36 mouse cellular contexts compared by ENCODE assay signal in the genomic region with DNA sequence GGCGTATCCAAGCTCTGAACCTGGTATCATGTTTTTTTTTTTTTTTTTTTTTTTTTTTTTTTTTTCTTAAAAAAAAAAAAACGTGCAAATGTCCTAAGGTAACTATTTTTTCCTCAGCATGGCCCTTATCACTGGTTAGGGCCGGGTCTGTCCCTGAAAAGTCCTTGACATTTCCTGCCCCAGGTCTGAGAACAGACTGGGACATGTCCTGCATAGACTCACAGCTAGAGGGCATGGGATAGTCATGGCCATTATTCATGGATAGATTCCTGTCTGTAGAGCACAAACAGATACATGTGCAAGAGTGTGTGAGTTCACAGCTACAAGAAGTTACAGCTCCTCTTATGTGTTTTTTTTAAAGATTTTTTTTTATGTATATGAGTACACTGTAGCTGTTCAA. TPM values are rescaled to one million over a fixed set of nuclear protein-coding genes. Genes with fewer than 3 reads are reported as not detected.
A peak's percentile ranks its signal among the peaks of the same experiment; 100 is the strongest.
DNase-seq lines count a peak whose midpoint lies in the region; ATAC-seq and TF ChIP-seq lines count a peak whose summit lies in the region.
"Had no signal": no experiment of that assay in that cellular context is flagged by ENCODE, and none has a peak within 500 bp of the region (broad histone marks: within the 10 kb centered on the region; RNA-seq: fewer than 3 reads in every experiment).

No protein-coding gene starts in this region.

- intact Hi-C loops in heart, adult 2 months (cut with DNase I), result loop anchor here (10.0 kb wide), 1 partner anchor 86 kb away; no protein-coding TSS in a partner anchor
- intact Hi-C loops in heart, postnatal 10 days (cut with DNase I), result loop anchor here (5.0 kb wide), 1 partner anchor 89 kb away; no protein-coding TSS in a partner anchor

- H3K9ac ChIP-seq in heart, adult 2 months (ENCODE audit: low read depth, low read length), result no peak overlapping the region
- no peak overlapping the region for H3K9ac ChIP-seq in kidney, postnatal 0 days (ENCODE audit: low read depth, low read length)
- no peak overlapping the region for H3K9ac ChIP-seq in MEL (ENCODE audit: control insufficient read depth, low read depth, low read length, poor library complexity, severe bottlenecking)
- no peak overlapping the region for H3K9ac ChIP-seq in stomach, postnatal 0 days (ENCODE audit: low read length)
- H3K9ac ChIP-seq: embryonic facial prominence, embryonic 12.5 days; heart, embryonic 13.5 days; hindbrain, embryonic 12.5 days; limb, embryonic 12.5 days; liver, embryonic 15.5 days; lung, embryonic 14.5 days; midbrain, embryonic 15.5 days; stomach, embryonic 15.5 days had no signal

- DNase-seq in heart, adult 2 months, result no peak
- no peak for DNase-seq in heart, postnatal 10 days
- no peak for DNase-seq in kidney, postnatal 0 days (ENCODE audit: low spot score)
- DNase-seq in kidney, postnatal 4 days, result no peak
- DNase-seq in MEL (ENCODE audit: low read depth, low spot score), result no peak
- DNase-seq in stomach, postnatal 0 days (ENCODE audit: low spot score), result no peak
- DNase-seq: cerebellum, adult 9-10 months; cerebellum, postnatal 36 days; gastrocnemius, postnatal 14 days; heart, adult 18-20 months; heart, postnatal 36 days; kidney, adult 8-10 months; kidney, postnatal 10 days; lung, embryonic 14.5 days; lung, postnatal 14 days; right cerebral cortex, postnatal 25 days; thymus, adult 18-20 months; thymus, postnatal 25 days had no signal

- H3K4me1 ChIP-seq in heart, adult 2 months (ENCODE audit: control insufficient read depth, insufficient read depth, low read length), result no peaks in the 10 kb centered on the region; the same call in 1 of the 2 replicates
- H3K4me1 ChIP-seq in kidney, postnatal 0 days (replicated peaks; ENCODE audit: insufficient read depth, low read length), result no peaks in the 10 kb centered on the region
- peaks cover 15 to 34% of the 10 kb centered on the region in 2 experiments for H3K4me1 ChIP-seq in MEL (ENCODE audit: control insufficient read depth in 1 of 2, insufficient read depth in 2 of 2, low read length in 2 of 2)
- H3K4me1 ChIP-seq in stomach, postnatal 0 days (replicated peaks; ENCODE audit: control insufficient read depth, insufficient read depth), result no peaks in the 10 kb centered on the region
- H3K4me1 ChIP-seq: embryonic facial prominence, embryonic 12.5 days; heart, embryonic 13.5 days; hindbrain, embryonic 12.5 days; limb, embryonic 12.5 days; liver, embryonic 15.5 days; midbrain, embryonic 15.5 days; stomach, embryonic 15.5 days had no signal

- TF ChIP-seq POLR2A in heart, adult 2 months (IDR thresholded peaks at IDR 0.05; ENCODE audit: insufficient read depth, low read depth, low read length), result no peak
- TF ChIP-seq POLR2A in MEL (IDR thresholded peaks at IDR 0.05; ENCODE audit: control insufficient read depth in 1 of 2, insufficient read depth in 1 of 2, low read depth in 1 of 2, low read length in 2 of 2, poor library complexity in 1 of 2), result no peak

- no peaks in the 10 kb centered on the region for H3K9me3 ChIP-seq in kidney, postnatal 0 days (replicated peaks; ENCODE audit: low read length)
- H3K9me3 ChIP-seq in MEL (replicated peaks; ENCODE audit: insufficient read depth, low read length), result no peaks in the 10 kb centered on the region
- no peaks in the 10 kb centered on the region for H3K9me3 ChIP-seq in stomach, postnatal 0 days (ENCODE audit: control insufficient read depth, low read length)
- H3K9me3 ChIP-seq: embryonic facial prominence, embryonic 12.5 days; G1E; heart, embryonic 13.5 days; hindbrain, embryonic 12.5 days; limb, embryonic 12.5 days; liver, embryonic 15.5 days; midbrain, embryonic 15.5 days; stomach, embryonic 15.5 days had no signal

- ATAC-seq in kidney, postnatal 0 days (replicated peaks; ENCODE audit: low FRiP score, low read depth), result no peak
- no peak for ATAC-seq in stomach, postnatal 0 days (ENCODE audit: low FRiP score, low TSS enrichment)
- ATAC-seq in cerebellum, adult (ENCODE audit: insufficient number of reproducible peaks, low FRiP score, low TSS enrichment), result no peak
- ATAC-seq: forebrain, embryonic 14.5 days; midbrain, embryonic 15.5 days; Patski had no signal

- H3K27ac ChIP-seq in heart, adult 2 months, result no peak overlapping the region
- no peak overlapping the region for H3K27ac ChIP-seq in kidney, postnatal 0 days
- H3K27ac ChIP-seq in MEL (ENCODE audit: control insufficient read depth, low read depth, low read length), result no peak overlapping the region
- H3K27ac ChIP-seq in stomach, postnatal 0 days (replicated peaks), result no peak overlapping the region
- H3K27ac ChIP-seq: embryonic facial prominence, embryonic 12.5 days; heart, embryonic 13.5 days; hindbrain, embryonic 12.5 days; left cerebral cortex, adult 2 months; limb, embryonic 12.5 days; liver, embryonic 15.5 days; midbrain, embryonic 15.5 days; stomach, embryonic 15.5 days had no signal

- no peak overlapping the region for H3K4me3 ChIP-seq in heart, adult 2 months
- no peak overlapping the region for H3K4me3 ChIP-seq in kidney, postnatal 0 days (replicated peaks; ENCODE audit: low read depth, low read length)
- H3K4me3 ChIP-seq in MEL (ENCODE audit: control insufficient read depth in 1 of 2, insufficient read depth in 1 of 2, low read depth in 2 of 2, low read length in 2 of 2), result no peak overlapping the region
- no peak overlapping the region for H3K4me3 ChIP-seq in stomach, postnatal 0 days (ENCODE audit: low read depth, low read length)
- H3K4me3 ChIP-seq: embryonic facial prominence, embryonic 12.5 days; heart, embryonic 13.5 days; hindbrain, embryonic 12.5 days; left cerebral cortex, adult 2 months; limb, embryonic 12.5 days; liver, embryonic 15.5 days; midbrain, embryonic 15.5 days; stomach, embryonic 15.5 days had no signal

- H3K79me2 ChIP-seq in heart, adult 2 months (replicated peaks; ENCODE audit: control insufficient read depth, insufficient read depth, low read length), result no peaks in the 10 kb centered on the region
- no peaks in the 10 kb centered on the region for H3K79me2 ChIP-seq in MEL (ENCODE audit: control insufficient read depth, insufficient read depth, low read length, poor library complexity)

- H3K27me3 ChIP-seq in heart, adult 2 months (ENCODE audit: control insufficient read depth, insufficient read depth, low read length), result no peaks in the 10 kb centered on the region
- no peaks in the 10 kb centered on the region for H3K27me3 ChIP-seq in kidney, postnatal 0 days (ENCODE audit: insufficient read depth, low read length)
- H3K27me3 ChIP-seq in MEL (ENCODE audit: control insufficient read depth in 1 of 2, insufficient read depth in 2 of 2, low read length in 2 of 2), result no peaks in the 10 kb centered on the region
- no peaks in the 10 kb centered on the region for H3K27me3 ChIP-seq in stomach, postnatal 0 days (ENCODE audit: control insufficient read depth, insufficient read depth, low read length)
- H3K27me3 ChIP-seq: embryonic facial prominence, embryonic 12.5 days; heart, embryonic 13.5 days; hindbrain, embryonic 12.5 days; limb, embryonic 12.5 days; liver, embryonic 15.5 days; midbrain, embryonic 15.5 days; Patski; stomach, embryonic 15.5 days had no signal

- H3K36me3 ChIP-seq in heart, adult 2 months (ENCODE audit: control insufficient read depth, insufficient read depth, low read length), result no peaks in the 10 kb centered on the region
- H3K36me3 ChIP-seq in kidney, postnatal 0 days (ENCODE audit: insufficient read depth, low read length), result no peaks in the 10 kb centered on the region
- H3K36me3 ChIP-seq in MEL (ENCODE audit: control insufficient read depth in 1 of 2, insufficient read depth in 2 of 2, low read length in 2 of 2), result peaks cover 0 to 17% of the 10 kb centered on the region in 2 experiments; a peak in 2 of 4 replicates
- H3K36me3 ChIP-seq in stomach, postnatal 0 days (ENCODE audit: control insufficient read depth, insufficient read depth, low read length), result no peaks in the 10 kb centered on the region
- H3K36me3 ChIP-seq: embryonic facial prominence, embryonic 12.5 days; G1E; heart, embryonic 13.5 days; hindbrain, embryonic 12.5 days; limb, embryonic 12.5 days; liver, embryonic 15.5 days; midbrain, embryonic 15.5 days; stomach, embryonic 15.5 days had no signal

- TF ChIP-seq CTCF in heart, adult 2 months (IDR thresholded peaks at IDR 0.05), result peak; percentile 26
- TF ChIP-seq CTCF in kidney, postnatal 0 days (IDR thresholded peaks at IDR 0.05; ENCODE audit: low read depth), result peak; percentile 4; the same call in 1 of the 2 replicates
- peak in 1 of 3 experiments; percentile 2; a peak in 1 of 6 replicates for TF ChIP-seq CTCF in MEL (IDR thresholded peaks at IDR 0.05 in 2 of 3, conservative IDR thresholded peaks at IDR 0.05 in 1 of 3; ENCODE audit: control insufficient read depth in 1 of 3, insufficient read depth in 1 of 3, low read depth in 2 of 3, low read length in 3 of 3, poor library complexity in 1 of 3, severe bottlenecking in 1 of 3)
- peak; percentile 20; the same call in 1 of the 2 replicates for TF ChIP-seq CTCF in stomach, postnatal 0 days (IDR thresholded peaks at IDR 0.05; ENCODE audit: low read depth)

- TF ChIP-seq EP300 in heart, adult 2 months (IDR thresholded peaks at IDR 0.05; ENCODE audit: insufficient read depth, low read depth, low read length), result no peak
- no peak for TF ChIP-seq EP300 in MEL (IDR thresholded peaks at IDR 0.05; ENCODE audit: low read depth in 1 of 2, low read length in 2 of 2)
- TF ChIP-seq EP300 in stomach, postnatal 0 days (optimal IDR thresholded peaks at IDR 0.05), result no peak

- H3K4me2 ChIP-seq in kidney, postnatal 0 days (ENCODE audit: low read length), result no peak overlapping the region
- no peak overlapping the region for H3K4me2 ChIP-seq in stomach, postnatal 0 days (replicated peaks; ENCODE audit: low read depth)
- H3K4me2 ChIP-seq: embryonic facial prominence, embryonic 12.5 days; heart, embryonic 13.5 days; hindbrain, embryonic 12.5 days; limb, embryonic 12.5 days; liver, embryonic 15.5 days; lung, embryonic 14.5 days; midbrain, embryonic 15.5 days; stomach, embryonic 15.5 days had no signal

- TF ChIP-seq RAD21 in MEL (IDR thresholded peaks at IDR 0.05; ENCODE audit: low read depth, low read length), result no peak

- 38% methylated on average over 3 of the region's 3 CpGs for WGBS in heart, adult 2 months
- 65% methylated on average over 3 of the region's 3 CpGs for WGBS in kidney, postnatal 0 days
- 58% methylated on average over 3 of the region's 3 CpGs for WGBS in stomach, postnatal 0 days

RNA-seq across cellular contexts. Expression of a gene that starts 1.5 kb away (rescaled TPM):
- 1 to 10 TPM in 1 of 2 experiments, under 1 TPM in 1; 0.80 to 1.1 TPM for total RNA-seq in heart, adult 2 months (2021)
- polyA plus RNA-seq in heart, adult 2 months (2012; rRNA removed), result 0.44 and 0.76 TPM in 2 replicates
- under 1 TPM; 0.55 to 0.77 TPM for total RNA-seq in heart, postnatal 10 days (2021)
- not detected in 2 replicates for polyA plus RNA-seq in kidney, postnatal 0 days (2015; fragmentation: Nextera tagmentation; extraction: Ambion mirVana)
- total RNA-seq in MEL (2012; rRNA removed), result under 0.01 TPM in 1 of 2 replicates, not detected in the other
- polyA plus RNA-seq in MEL (2012; ENCODE audit: insufficient read depth in 1 of 2, insufficient read length in 2 of 2, low read depth in 1 of 2, low replicate concordance in 2 of 2, missing spikeins in 1 of 2), result under 1 TPM in 1 of 2 experiments, not detected in 1; 0.06 TPM
- polyA plus RNA-seq in stomach, postnatal 0 days (2015; fragmentation: Nextera tagmentation; extraction: Ambion mirVana), result 0.01 TPM in 1 of 2 replicates, not detected in the other
- total RNA-seq: left cerebral cortex, postnatal 25 days; liver, adult 2 months; neutrophil, adult 5-6 weeks had no signal
- polyA plus RNA-seq: brain, embryonic 14.5 days; C2C12; embryonic facial prominence, embryonic 12.5 days; forebrain, embryonic 14.5 days; G1E; heart, embryonic 13.5 days; hindbrain, embryonic 12.5 days; limb, embryonic 12.5 days; liver, adult 2 months; liver, embryonic 15.5 days; lung, embryonic 14.5 days; midbrain, embryonic 15.5 days; neural tube, embryonic 11.5 days; stomach, embryonic 15.5 days had no signal

RNA-seq across cellular contexts. Expression of a gene that starts 31.5 kb away (rescaled TPM):
- total RNA-seq in heart, adult 2 months (2021), result not detected
- 0.06 TPM in 1 of 2 replicates, not detected in the other for polyA plus RNA-seq in heart, adult 2 months (2012; rRNA removed)
- total RNA-seq in heart, postnatal 10 days (2021), result not detected
- polyA plus RNA-seq in kidney, postnatal 0 days (2015; fragmentation: Nextera tagmentation; extraction: Ambion mirVana), result not detected in 2 replicates
- total RNA-seq in MEL (2012; rRNA removed), result not detected in 2 replicates
- polyA plus RNA-seq in MEL (2012; ENCODE audit: insufficient read depth in 1 of 2, insufficient read length in 2 of 2, low read depth in 1 of 2, low replicate concordance in 2 of 2, missing spikeins in 1 of 2), result not detected
- not detected in 2 replicates for polyA plus RNA-seq in stomach, postnatal 0 days (2015; fragmentation: Nextera tagmentation; extraction: Ambion mirVana)
- total RNA-seq: gastrocnemius, postnatal 14 days; heart, adult 18-20 months; heart, postnatal 36 days; liver, adult 2 months; neutrophil, adult 5-6 weeks had no signal
- polyA plus RNA-seq: brain, embryonic 14.5 days; C2C12; embryonic facial prominence, embryonic 12.5 days; forebrain, embryonic 14.5 days; G1E; hindbrain, embryonic 12.5 days; limb, embryonic 12.5 days; liver, adult 2 months; liver, embryonic 15.5 days; lung, embryonic 14.5 days; midbrain, embryonic 15.5 days; neural tube, embryonic 11.5 days; Patski; stomach, embryonic 15.5 days had no signal
